Mouse (Mus musculus) embryonic stem cell, embryonic (primary cell): Measurements from ENCODE around the gene Msi2.

Source experiments
- CTCF ChIA-PET, 4 experiments: fragments of 300-600 bp in 2 of 4; fragments of 350-600 bp in 2 of 4; sonication (Branson Sonifier 250); formaldehyde crosslinking; loops; one replicate each; lab custom pipeline; 2022; ENCODE audit warnings: inconsistent platforms in 2 of 4; lab: Charles Lee
- POLR2A ChIA-PET, 4 experiments: fragments of 300-600 bp in 2 of 4; fragments of 350-600 bp in 2 of 4; sonication (Branson Sonifier 250); formaldehyde crosslinking; loops; one replicate each; lab custom pipeline; 2022; ENCODE audit warnings: antibody characterized with exemption in 4 of 4, inconsistent platforms in 1 of 4; lab: Charles Lee

The Msi2 gene

GRCm38 (mm10) chr11:88564363-88564762 lies 153.9 kb downstream of the Msi2 start:
- ChIA-PET POLR2A (interaction anchor here in 3 of 4 experiments (0.7 to 26.9 kb wide), 9 partner anchors 8 to 404 kb away, joined by 3 to 328 read pairs (median 4); no protein-coding TSS in a partner anchor), CTCF (interaction anchor here in 1 of 4 experiments (1.2 kb wide), 1 partner anchor 23 kb away, joined by 3 read pairs; no protein-coding TSS in a partner anchor)

GRCm38 (mm10) chr11:88561191-88561590 lies 157.1 kb downstream of the Msi2 start:
- ChIA-PET CTCF (interaction anchor here in 3 of 4 experiments (0.6 to 1.6 kb wide), 3 partner anchors 22 to 160 kb away, joined by 3 read pairs; no protein-coding TSS in a partner anchor), POLR2A (interaction anchor here in 3 of 4 experiments (0.6 to 20.0 kb wide), 25 partner anchors 8 to 139 kb away, joined by 3 to 328 read pairs (median 4); no protein-coding TSS in a partner anchor)

- ChIA-PET POLR2A (interaction anchor here in 3 of 4 experiments (0.6 to 20.0 kb wide), 17 partner anchors 8 to 67 kb away, joined by 3 to 328 read pairs (median 5); no protein-coding TSS in a partner anchor), CTCF (interaction anchor here in 1 of 4 experiments (1.6 kb wide), 1 partner anchor 23 kb away, joined by 3 read pairs; no protein-coding TSS in a partner anchor)
These were observed 157.7 kb downstream of the Msi2 start for GRCm38 (mm10) chr11:88560634-88561033.

GRCm38 (mm10) chr11:88559365-88559970 lies 158.8 kb downstream of the Msi2 start:
- CTCF ChIA-PET = interaction anchor here in 3 of 4 experiments (0.6 to 1.2 kb wide), 4 partner anchors 10 to 181 kb away, joined by 3 to 4 read pairs (median 3); no protein-coding TSS in a partner anchor
- POLR2A ChIA-PET = interaction anchor here in 3 of 4 experiments (0.6 to 20.0 kb wide), 15 partner anchors 9 to 121 kb away, joined by 3 to 328 read pairs (median 5); no protein-coding TSS in a partner anchor

GRCm38 (mm10) chr11:88558731-88559130 lies 159.6 kb downstream of the Msi2 start:
- ChIA-PET POLR2A (interaction anchor here in 2 of 4 experiments (0.5 to 20.0 kb wide), 12 partner anchors 10 to 215 kb away, joined by 3 to 328 read pairs (median 8); no protein-coding TSS in a partner anchor), CTCF (no interaction called here)

GRCm38 (mm10) chr11:88557828-88558580 lies 160.3 kb downstream of the Msi2 start:
- POLR2A ChIA-PET = interaction anchor here in 3 of 4 experiments (0.6 to 20.0 kb wide), 25 partner anchors 9 to 266 kb away, joined by 3 to 328 read pairs (median 4); no protein-coding TSS in a partner anchor
- CTCF ChIA-PET = interaction anchor here in 1 of 4 experiments (0.6 kb wide), 1 partner anchor 70 kb away, joined by 4 read pairs; no protein-coding TSS in a partner anchor

- ChIA-PET CTCF (interaction anchor here in 2 of 4 experiments (0.6 to 0.7 kb wide), 2 partner anchors 8 to 70 kb away, joined by 3 to 4 read pairs; no protein-coding TSS in a partner anchor), POLR2A (interaction anchor here in 3 of 4 experiments (0.5 to 20.0 kb wide), 24 partner anchors 8 to 267 kb away, joined by 3 to 328 read pairs (median 3); no protein-coding TSS in a partner anchor)
These were observed 161.1 kb downstream of the Msi2 start for GRCm38 (mm10) chr11:88557116-88557768.

- POLR2A ChIA-PET = interaction anchor here in 3 of 4 experiments (0.7 to 20.0 kb wide), 20 partner anchors 9 to 162 kb away, joined by 3 to 328 read pairs (median 4); partner anchors contain the start of gene Msi2 (in 2 of the 3)
- CTCF ChIA-PET = interaction anchor here in 2 of 4 experiments (0.5 to 0.8 kb wide), 3 partner anchors 13 to 184 kb away, joined by 3 to 4 read pairs (median 4); no protein-coding TSS in a partner anchor
These were observed 162.3 kb downstream of the Msi2 start for GRCm38 (mm10) chr11:88555902-88556549.

- ChIA-PET CTCF (interaction anchor here in 3 of 4 experiments (0.5 to 0.7 kb wide), 3 partner anchors 119 to 303 kb away, joined by 3 to 4 read pairs (median 4); no protein-coding TSS in a partner anchor), POLR2A (interaction anchor here in 3 of 4 experiments (0.6 to 20.0 kb wide), 21 partner anchors 10 to 163 kb away, joined by 3 to 328 read pairs (median 3); partner anchors contain the start of gene Msi2 (in 1 of the 3))
These were observed 163.0 kb downstream of the Msi2 start for GRCm38 (mm10) chr11:88555232-88555818.

- ChIA-PET POLR2A (interaction anchor here in 3 of 4 experiments (0.5 to 20.0 kb wide), 26 partner anchors 7 to 163 kb away, joined by 3 to 328 read pairs (median 4); no protein-coding TSS in a partner anchor), CTCF (interaction anchor here (0.6 to 1.7 kb wide), 21 partner anchors 10 to 440 kb away, joined by 3 to 7 read pairs (median 3); no protein-coding TSS in a partner anchor)
These were observed 164.6 kb downstream of the Msi2 start for GRCm38 (mm10) chr11:88553521-88554310.

- POLR2A ChIA-PET = interaction anchor here in 3 of 4 experiments (0.5 to 20.0 kb wide), 28 partner anchors 8 to 164 kb away, joined by 3 to 328 read pairs (median 4); no protein-coding TSS in a partner anchor
- CTCF ChIA-PET = interaction anchor here (0.6 to 1.7 kb wide), 20 partner anchors 9 to 441 kb away, joined by 3 to 7 read pairs (median 3); no protein-coding TSS in a partner anchor
These were observed 165.3 kb downstream of the Msi2 start for GRCm38 (mm10) chr11:88552987-88553386.

- CTCF ChIA-PET = interaction anchor here in 3 of 4 experiments (0.6 to 1.7 kb wide), 11 partner anchors 16 to 441 kb away, joined by 3 to 6 read pairs (median 3); no protein-coding TSS in a partner anchor
- POLR2A ChIA-PET = interaction anchor here (0.6 to 20.0 kb wide), 22 partner anchors 8 to 79 kb away, joined by 3 to 328 read pairs (median 4); no protein-coding TSS in a partner anchor
These were observed 165.9 kb downstream of the Msi2 start for GRCm38 (mm10) chr11:88552385-88552784.

- POLR2A ChIA-PET = interaction anchor here in 3 of 4 experiments (0.5 to 20.0 kb wide), 25 partner anchors 10 to 121 kb away, joined by 3 to 328 read pairs (median 4); no protein-coding TSS in a partner anchor
- CTCF ChIA-PET = interaction anchor here in 1 of 4 experiments (1.2 to 4.5 kb wide), 2 partner anchors 25 to 38 kb away, joined by 3 to 30 read pairs; no protein-coding TSS in a partner anchor
These were observed 167.3 kb downstream of the Msi2 start for GRCm38 (mm10) chr11:88551034-88551433.

GRCm38 (mm10) chr11:88550083-88550907 lies 168.0 kb downstream of the Msi2 start:
- CTCF ChIA-PET = interaction anchor here in 2 of 4 experiments (0.6 to 4.5 kb wide), 10 partner anchors 11 to 168 kb away, joined by 3 to 30 read pairs (median 3); partner anchors contain the start of gene Msi2 (in 1 of the 2)
- POLR2A ChIA-PET = interaction anchor here in 3 of 4 experiments (0.5 to 20.0 kb wide), 51 partner anchors 9 to 432 kb away, joined by 3 to 328 read pairs (median 5); partner anchors contain the start of gene Msi2 (in 1 of the 3)
